Mouse (Mus musculus) splenic B cell, adult 2 months (primary cell): Measurements from ENCODE around the gene Ces1e.
"Not testable (repeated sequence)": the region's sequence is repeated elsewhere in the genome, so short reads cannot be mapped to it uniquely, and the experiment has no call there.

Source experiments
- DNase-seq: peaks from one replicate; pipeline ENCODE4 v3.0.0-alpha.2; 2011; ENCODE audit warnings: low read depth, low spot score
- H3K27me3 ChIP-seq: 2 replicates; pipeline ENCODE4 v1.6.1; 2012; ENCODE audit warnings: mild to moderate bottlenecking, low read length, moderate library complexity, mixed read lengths; ENCODE audit not compliant: control insufficient read depth, poor library complexity, insufficient read depth, severe bottlenecking
- H3K36me3 ChIP-seq: 2 replicates; pipeline ENCODE4 v1.6.1; 2012; ENCODE audit warnings: mild to moderate bottlenecking, low read length, moderate library complexity, mixed read lengths; ENCODE audit not compliant: control insufficient read depth, poor library complexity, insufficient read depth, severe bottlenecking

Gene Ces1e

DNA sequence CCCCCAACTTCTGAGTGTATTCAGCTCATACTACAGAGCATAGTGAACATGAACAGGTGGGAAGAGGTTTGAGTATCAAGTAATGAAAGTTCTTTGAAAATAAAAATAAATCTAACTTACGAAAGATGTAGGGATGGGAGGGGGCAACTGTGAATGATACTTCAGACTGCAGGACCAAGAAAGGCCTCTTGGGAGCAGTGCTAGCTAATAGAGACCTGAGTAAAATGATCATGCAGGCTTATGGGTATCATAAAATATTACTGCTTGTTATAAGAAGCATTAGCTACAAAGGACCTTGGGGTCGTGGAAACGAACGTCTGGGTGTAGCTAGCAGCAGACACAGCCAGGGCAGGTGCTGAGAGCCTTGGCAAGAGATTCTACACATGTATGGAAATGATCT is 11.6 kb downstream of the Ces1e start:
- DNase-seq = no peak
- Histone ChIP-seq H3K36me3 (no peaks in the 10 kb centered on the region), H3K27me3 (no peaks in the 10 kb centered on the region)

- Histone ChIP-seq H3K27me3 (no peaks in the 10 kb centered on the region), H3K36me3 (no peaks in the 10 kb centered on the region)
- no peak for DNase-seq
Observed at GRCm38 (mm10) chr8:93217375-93217774, 12.0 kb downstream of the Ces1e start.

GRCm38 (mm10) chr8:93211091-93211490 is 18.3 kb downstream of the Ces1e start:
- DNase-seq = no peak

GRCm38 (mm10) chr8:93199146-93199545 is 30.3 kb downstream of the Ces1e start:
- DNase-seq, H3K27me3 ChIP-seq, H3K36me3 ChIP-seq: not testable (repeated sequence)

More at GRCm38 (mm10) chr8:93211091-93211490, 18.3 kb downstream of the Ces1e start:
- Histone ChIP-seq H3K36me3 (no peaks in the 10 kb centered on the region), H3K27me3 (no peaks in the 10 kb centered on the region)

- Histone ChIP-seq H3K27me3 (no peaks in the 10 kb centered on the region), H3K36me3 (no peaks in the 10 kb centered on the region)
- DNase-seq = no peak
Observed at GRCm38 (mm10) chr8:93197685-93198525, 31.5 kb downstream of the Ces1e start, which contains the start of gene Ces1d. Gene Ces1d, minus strand, starts transcription at chr8:93197838.

DNA sequence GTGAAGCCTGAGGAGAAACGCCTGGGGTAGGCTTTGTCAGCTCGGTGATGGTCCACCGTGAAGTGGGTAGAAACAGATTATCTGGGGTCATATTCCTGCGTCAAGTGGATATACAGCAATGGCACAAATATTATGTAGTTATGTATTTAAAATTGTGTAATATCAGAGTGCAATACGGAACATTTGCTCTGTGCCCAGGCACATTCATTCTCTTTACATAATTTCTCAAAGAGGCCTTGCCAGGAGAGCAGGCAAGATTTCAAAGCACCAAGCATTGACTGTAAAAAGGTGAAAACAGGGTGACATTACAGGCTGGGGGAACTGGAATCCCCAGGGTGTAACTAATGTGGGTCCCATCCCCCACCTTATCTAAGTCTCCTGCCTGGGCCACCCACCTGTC is 33.0 kb downstream of the Ces1e start:
- Histone ChIP-seq H3K27me3 (no peaks in the 10 kb centered on the region), H3K36me3 (no peaks in the 10 kb centered on the region)
- DNase-seq = no peak

- no peaks in the 10 kb centered on the region for H3K27me3 ChIP-seq
- no peaks in the 10 kb centered on the region for H3K36me3 ChIP-seq
- no peak for DNase-seq
Observed at GRCm38 (mm10) chr8:93180581-93181129, 48.8 kb downstream of the Ces1e start.

GRCm38 (mm10) chr8:93176593-93176992 is 52.8 kb downstream of the Ces1e start:
- Histone ChIP-seq H3K27me3 (no peaks in the 10 kb centered on the region), H3K36me3 (no peaks in the 10 kb centered on the region)
- DNase-seq = no peak

DNA sequence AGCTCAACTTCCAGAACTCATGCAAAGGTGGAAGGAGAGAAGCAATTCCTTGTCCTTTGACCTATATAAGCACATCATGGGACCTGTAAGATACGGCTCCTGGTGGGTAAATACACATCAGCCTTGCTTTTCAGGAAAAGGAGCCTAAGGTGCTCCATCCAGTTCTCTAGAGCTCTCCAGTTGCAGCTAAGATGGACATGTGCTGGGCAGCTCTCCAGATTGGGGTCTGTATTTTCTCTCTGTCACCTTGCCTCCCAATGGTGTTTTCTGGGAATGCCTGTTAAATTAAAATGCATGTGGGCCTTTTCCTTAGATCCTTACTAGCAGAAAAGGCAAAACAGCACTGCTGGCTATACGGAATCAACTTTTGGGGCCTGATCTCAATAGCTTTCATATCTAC is 54.9 kb downstream of the Ces1e start:
- DNase-seq = no peak

GRCm38 (mm10) chr8:93171846-93172590 is 57.4 kb downstream of the Ces1e start:
- DNase-seq = no peak
- Histone ChIP-seq H3K27me3 (no peaks in the 10 kb centered on the region), H3K36me3 (no peaks in the 10 kb centered on the region)

More for the DNA sequence above, 54.9 kb downstream of the Ces1e start:
- no peaks in the 10 kb centered on the region for H3K27me3 ChIP-seq
- H3K36me3 ChIP-seq = no peaks in the 10 kb centered on the region

GRCm38 (mm10) chr8:93163363-93163762 is 66.1 kb downstream of the Ces1e start:
- H3K27me3 ChIP-seq = no peaks in the 10 kb centered on the region
- H3K36me3 ChIP-seq = no peaks in the 10 kb centered on the region

GRCm38 (mm10) chr8:93151401-93151800 is 78.0 kb downstream of the Ces1e start:
- Histone ChIP-seq H3K27me3 (no peaks in the 10 kb centered on the region), H3K36me3 (no peaks in the 10 kb centered on the region)
- no peak for DNase-seq

More at GRCm38 (mm10) chr8:93163363-93163762, 66.1 kb downstream of the Ces1e start:
- no peak for DNase-seq
